Comparison of ENCODE assay signal across 20 mouse cellular contexts in the genomic region with DNA sequence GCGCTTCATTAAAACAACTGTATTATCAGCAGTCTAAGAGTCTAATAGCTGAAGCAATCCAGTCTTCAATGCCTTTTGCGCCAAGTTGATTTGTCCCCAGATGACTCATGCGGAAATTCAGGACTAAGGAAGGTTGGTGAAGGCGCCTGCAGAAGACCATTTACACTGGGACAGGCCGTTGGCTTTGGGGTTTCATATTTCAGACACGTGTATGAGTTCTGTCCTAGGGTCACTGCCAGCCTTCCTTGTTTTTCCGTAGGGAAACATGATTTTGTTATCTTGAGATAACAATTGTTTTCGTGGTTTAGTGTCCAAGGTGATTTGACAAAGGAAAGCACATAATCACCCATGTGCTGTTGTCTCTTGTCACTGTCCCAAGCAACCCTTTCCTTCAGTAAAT. TPM values are rescaled to one million over a fixed set of nuclear protein-coding genes. Genes with fewer than 3 reads are reported as not detected.
DNase-seq lines count a peak whose midpoint lies in the region; ATAC-seq and TF ChIP-seq lines count a peak whose summit lies in the region.
"Had no signal": no experiment of that assay in that cellular context is flagged by ENCODE, and none has a peak within 500 bp of the region (broad histone marks: within the 10 kb centered on the region; RNA-seq: fewer than 3 reads in every experiment).

No protein-coding gene starts in this region.

- 0 out of 2 replicates have a peak, but pooled peaks have one; percentile 11 for TF ChIP-seq POLR2A in heart, adult 2 months (IDR thresholded peaks at IDR 0.05; ENCODE audit: insufficient read depth, low read depth, low read length)

- peak; percentile 35 for DNase-seq in adrenal gland, adult 2 months
- no peak for DNase-seq in adrenal gland, postnatal 25 days
- DNase-seq in heart, adult 2 months, result peak in 1 of 2 experiments; percentile 60
- DNase-seq in MN1 (ENCODE audit: low spot score), result peak; percentile 24
- DNase-seq in heart, postnatal 25 days (ENCODE audit: low spot score), result peak; percentile 26
- DNase-seq in adipocyte (ENCODE audit: low spot score), result no peak
- DNase-seq: cerebellum, postnatal 25 days; kidney, postnatal 10 days; liver, embryonic 13.5 days; thymus, postnatal 25 days had no signal

- H3K9ac ChIP-seq in heart, adult 2 months (ENCODE audit: low read depth, low read length), result no peak overlapping the region
- H3K9ac ChIP-seq in heart, embryonic 12.5 days, result no peak overlapping the region
- H3K9ac ChIP-seq in neural tube, embryonic 15.5 days (replicated peaks), result no peak overlapping the region
- H3K9ac ChIP-seq: forebrain, embryonic 15.5 days; hindbrain, embryonic 14.5 days; liver, embryonic 13.5 days; neural tube, embryonic 12.5 days had no signal

- peaks cover 40% of the 10 kb centered on the region for H3K4me1 ChIP-seq in heart, adult 2 months (ENCODE audit: control insufficient read depth, insufficient read depth, low read length)
- peaks cover 49% of the 10 kb centered on the region for H3K4me1 ChIP-seq in heart, embryonic 12.5 days (replicated peaks)
- peaks cover 11% of the 10 kb centered on the region for H3K4me1 ChIP-seq in neural tube, embryonic 15.5 days

- peak overlapping the region; percentile 67 for H3K27ac ChIP-seq in heart, adult 2 months
- H3K27ac ChIP-seq in heart, embryonic 12.5 days (ENCODE audit: poor library complexity, severe bottlenecking), result no peak overlapping the region
- H3K27ac ChIP-seq in neural tube, embryonic 15.5 days (replicated peaks), result no peak overlapping the region
- H3K27ac ChIP-seq: forebrain, embryonic 15.5 days; hindbrain, embryonic 14.5 days; left cerebral cortex, adult 2 months; limb, embryonic 10.5 days; liver, embryonic 13.5 days; midbrain, embryonic 10.5 days; neural tube, embryonic 12.5 days; stomach, postnatal 0 days had no signal

- 12% methylated on average over 8 of the region's 8 CpGs for WGBS in heart, adult 2 months
- WGBS in heart, embryonic 12.5 days, result 32% methylated on average over 8 of the region's 8 CpGs
- 80% methylated on average over 8 of the region's 8 CpGs for WGBS in neural tube, embryonic 15.5 days

- no peak overlapping the region for H3K4me2 ChIP-seq in heart, embryonic 12.5 days
- no peak overlapping the region for H3K4me2 ChIP-seq in neural tube, embryonic 15.5 days
- H3K4me2 ChIP-seq: forebrain, embryonic 15.5 days; hindbrain, embryonic 14.5 days; liver, embryonic 13.5 days; neural tube, embryonic 12.5 days had no signal

- peaks cover 58% of the 10 kb centered on the region for H3K36me3 ChIP-seq in heart, adult 2 months (ENCODE audit: control insufficient read depth, insufficient read depth, low read length)
- no peaks in the 10 kb centered on the region for H3K36me3 ChIP-seq in heart, embryonic 12.5 days
- H3K36me3 ChIP-seq in neural tube, embryonic 15.5 days, result no peaks in the 10 kb centered on the region
- H3K36me3 ChIP-seq: forebrain, embryonic 15.5 days; limb, embryonic 10.5 days; liver, embryonic 13.5 days; midbrain, embryonic 10.5 days; neural tube, embryonic 12.5 days had no signal

- H3K79me2 ChIP-seq in heart, adult 2 months (replicated peaks; ENCODE audit: control insufficient read depth, insufficient read depth, low read length), result peaks cover 16% of the 10 kb centered on the region

- no peak for TF ChIP-seq CTCF in heart, adult 2 months (IDR thresholded peaks at IDR 0.05)

- ATAC-seq in heart, embryonic 12.5 days (ENCODE audit: insufficient number of reproducible peaks, low FRiP score), result no peak
- no peak for ATAC-seq in neural tube, embryonic 15.5 days (ENCODE audit: low FRiP score)
- ATAC-seq: forebrain, embryonic 15.5 days; intestine, embryonic 16.5 days had no signal

- no peak overlapping the region for H3K4me3 ChIP-seq in heart, adult 2 months
- H3K4me3 ChIP-seq in heart, embryonic 12.5 days, result no peak overlapping the region
- no peak overlapping the region for H3K4me3 ChIP-seq in neural tube, embryonic 15.5 days (replicated peaks)
- H3K4me3 ChIP-seq: forebrain, embryonic 15.5 days; left cerebral cortex, adult 2 months; limb, embryonic 10.5 days; liver, embryonic 13.5 days; midbrain, embryonic 10.5 days; neural tube, embryonic 12.5 days had no signal

- intact Hi-C loops in heart, adult 2 months (cut with DNase I), result loop anchor here (2.0 kb wide), 1 partner anchor 16 kb away; no protein-coding TSS in a partner anchor
- intact Hi-C loops in heart, postnatal 25 days (cut with DNase I), result no loop called here

- H3K27me3 ChIP-seq in heart, adult 2 months (ENCODE audit: control insufficient read depth, insufficient read depth, low read length), result no peaks in the 10 kb centered on the region
- no peaks in the 10 kb centered on the region for H3K27me3 ChIP-seq in heart, embryonic 12.5 days (replicated peaks)
- H3K27me3 ChIP-seq in neural tube, embryonic 15.5 days (replicated peaks), result no peaks in the 10 kb centered on the region
- H3K27me3 ChIP-seq: forebrain, embryonic 15.5 days; liver, embryonic 13.5 days had no signal

- no peaks in the 10 kb centered on the region for H3K9me3 ChIP-seq in heart, embryonic 12.5 days (replicated peaks)
- no peaks in the 10 kb centered on the region for H3K9me3 ChIP-seq in neural tube, embryonic 15.5 days (replicated peaks)
- H3K9me3 ChIP-seq: forebrain, embryonic 15.5 days; limb, embryonic 10.5 days; liver, embryonic 13.5 days; midbrain, embryonic 10.5 days; neural tube, embryonic 12.5 days had no signal

- TF ChIP-seq EP300 in heart, adult 2 months (IDR thresholded peaks at IDR 0.05; ENCODE audit: insufficient read depth, low read depth, low read length), result no peak

RNA-seq across cellular contexts. Expression of a gene that starts 4.8 kb away (rescaled TPM):
- 10 to 100 TPM; 35.0 to 41.7 TPM for total RNA-seq in adrenal gland, adult 2 months (2021)
- polyA plus RNA-seq in adrenal gland, adult 2 months (2012; rRNA removed), result 35.9 and 48.1 TPM in 2 replicates
- 43.8 and 67.2 TPM in 2 replicates for total RNA-seq in adrenal gland, postnatal 25 days (2021)
- total RNA-seq in heart, adult 2 months (2021), result 100 to 1,000 TPM; 118 to 157 TPM
- 129 and 204 TPM in 2 replicates for polyA plus RNA-seq in heart, adult 2 months (2012; rRNA removed)
- polyA plus RNA-seq in heart, embryonic 12.5 days (2016; fragmentation: Nextera tagmentation; extraction: Ambion mirVana), result 29.1 and 32.2 TPM in 2 replicates
- 100 to 1,000 TPM; 106 to 145 TPM for total RNA-seq in heart, postnatal 25 days (2021)
- 27.5 and 27.8 TPM in 2 replicates for polyA plus RNA-seq in neural tube, embryonic 15.5 days (2015; fragmentation: Nextera tagmentation; extraction: Ambion mirVana)

RNA-seq across cellular contexts. Expression of a gene that starts 40.9 kb away (rescaled TPM):
- 10 to 100 TPM; 23.1 to 28.0 TPM for total RNA-seq in adrenal gland, adult 2 months (2021)
- 2.0 and 2.3 TPM in 2 replicates for polyA plus RNA-seq in adrenal gland, adult 2 months (2012; rRNA removed)
- total RNA-seq in adrenal gland, postnatal 25 days (2021), result 31.3 and 38.2 TPM in 2 replicates
- total RNA-seq in heart, adult 2 months (2021), result 10 to 100 TPM in 1 of 2 experiments, 1 to 10 TPM in 1; 8.9 to 10.9 TPM
- polyA plus RNA-seq in heart, adult 2 months (2012; rRNA removed), result 3.0 and 5.1 TPM in 2 replicates
- 13.3 and 13.4 TPM in 2 replicates for polyA plus RNA-seq in heart, embryonic 12.5 days (2016; fragmentation: Nextera tagmentation; extraction: Ambion mirVana)
- total RNA-seq in heart, postnatal 25 days (2021), result 10 to 100 TPM; 11.7 to 12.7 TPM
- polyA plus RNA-seq in neural tube, embryonic 15.5 days (2015; fragmentation: Nextera tagmentation; extraction: Ambion mirVana), result 13.5 and 13.6 TPM in 2 replicates

RNA-seq across cellular contexts. Expression of a gene that starts 47.3 kb away (rescaled TPM):
- total RNA-seq in adrenal gland, adult 2 months (2021), result 10 to 100 TPM; 24.5 to 44.7 TPM
- polyA plus RNA-seq in adrenal gland, adult 2 months (2012; rRNA removed), result 20.8 and 29.3 TPM in 2 replicates
- 47.2 and 49.3 TPM in 2 replicates for total RNA-seq in adrenal gland, postnatal 25 days (2021)
- total RNA-seq in heart, adult 2 months (2021), result 10 to 100 TPM; 29.9 to 31.4 TPM
- polyA plus RNA-seq in heart, adult 2 months (2012; rRNA removed), result 17.2 and 20.9 TPM in 2 replicates
- 145 and 154 TPM in 2 replicates for polyA plus RNA-seq in heart, embryonic 12.5 days (2016; fragmentation: Nextera tagmentation; extraction: Ambion mirVana)
- 10 to 100 TPM; 32.7 to 41.8 TPM for total RNA-seq in heart, postnatal 25 days (2021)
- polyA plus RNA-seq in neural tube, embryonic 15.5 days (2015; fragmentation: Nextera tagmentation; extraction: Ambion mirVana), result 55.9 and 57.2 TPM in 2 replicates

Comparison
In these comparisons a context has a peak if more than half of its experiments do, and no peak if none do; other contexts are left out.
1. DNase-seq: peak in adrenal gland, adult 2 months (single experiment), MN1 (single experiment) and heart, postnatal 25 days (single experiment); none in adrenal gland, postnatal 25 days (single experiment) and adipocyte (single experiment).